Mouse (Mus musculus) kidney, postnatal 0 days (tissue): ENCODE data around the gene Jph2. TPM values are rescaled to one million over a fixed set of nuclear protein-coding genes. Genes with fewer than 3 reads are reported as not detected.

ENCODE experiments used
- ATAC-seq: fragments of 200-750 bp; cut with Nextera tagmentation; replicated peaks from 2 replicates; pipeline ENCODE4 v1.8.0; 2017; ENCODE audit warnings: low read depth, moderate number of reproducible peaks, moderate TSS enrichment, moderate library complexity; ENCODE audit not compliant: low FRiP score
- DNase-seq: peaks from one replicate; pipeline ENCODE4 v3.0.0-alpha.2; 2016; ENCODE audit warnings: low spot score
- H3K27ac ChIP-seq: fragments of 300-500 bp; sonication (generic); 2 replicates; pipeline ENCODE4 v1.5.1; 2014; ENCODE audit warnings: mild to moderate bottlenecking
- H3K27me3 ChIP-seq: fragments of 300-500 bp; sonication (generic); 2 replicates; pipeline ENCODE4 v1.6.1; 2014; ENCODE audit warnings: low read length, mixed read lengths; ENCODE audit not compliant: insufficient read depth
- H3K36me3 ChIP-seq: fragments of 300-500 bp; sonication (generic); 2 replicates; pipeline ENCODE4 v1.6.1; 2014; ENCODE audit warnings: low read length, mixed read lengths; ENCODE audit not compliant: insufficient read depth
- H3K4me1 ChIP-seq: fragments of 300-500 bp; sonication (generic); replicated peaks from 2 replicates; pipeline ENCODE4 v1.6.1; 2014; ENCODE audit warnings: antibody characterized with exemption, low read length, mixed read lengths; ENCODE audit not compliant: insufficient read depth
- H3K4me2 ChIP-seq: fragments of 300-500 bp; sonication (generic); 2 replicates; pipeline ENCODE4 v1.6.1; 2014; ENCODE audit warnings: mild to moderate bottlenecking, low read length, moderate library complexity, mixed read lengths
- H3K4me3 ChIP-seq: fragments of 300-500 bp; sonication (generic); replicated peaks from 2 replicates; pipeline ENCODE4 v1.5.1; 2014; ENCODE audit warnings: low read depth, low read length
- H3K9ac ChIP-seq: fragments of 300-500 bp; sonication (generic); 2 replicates; pipeline ENCODE4 v1.6.1; 2014; ENCODE audit warnings: low read depth, low read length
- H3K9me3 ChIP-seq: fragments of 300-500 bp; sonication (generic); replicated peaks from 2 replicates; pipeline ENCODE4 v1.6.1; 2016; ENCODE audit warnings: low read length, inconsistent platforms, mixed read lengths
- CTCF ChIP-seq: IDR thresholded peaks from 2 replicates; pipeline ENCODE4 v1.5.1; 2016; ENCODE audit warnings: antibody characterized with exemption, low read depth, mild to moderate bottlenecking, moderate library complexity
- WGBS: fragments of 180-500 bp; shearing (Covaris S2); extraction: QIAGEN DNeasy Blood & Tissue Kit; methylation state at CpG from one replicate; pipeline ENCODE4 v1.1.7; 2014; 5-methylcytosine and 5-hydroxymethylcytosine counted together
- polyA plus RNA-seq: library from polyadenylated mRNA; unstranded; fragments of >200 nt; fragmentation: Nextera tagmentation; extraction: Ambion mirVana; gene quantifications from 2 replicates; pipeline ENCODE4 v1.2.1, GENCODE M21; 2015

Jph2 gene
- polyA plus RNA-seq, 1 experiment from 2014 or later = 3.5 TPM

GRCm38 (mm10) chr2:163288881-163289379 is 108.9 kb downstream of the Jph2 start:
- DNase-seq (peak; percentile 84), ATAC-seq (peak; percentile 68; the same call in 1 of the 2 replicates)
- under 1% methylated on average over 21 of the region's 21 CpGs for WGBS
- peaks cover 8% of the 10 kb centered on the region; the same call in 1 of the 2 replicates for H3K4me1 ChIP-seq
- H3K27ac ChIP-seq = no peak overlapping the region
- H3K9ac ChIP-seq = no peak overlapping the region
- no peak overlapping the region for H3K4me3 ChIP-seq
- H3K27me3 ChIP-seq = peaks cover 39% of the 10 kb centered on the region
- H3K4me2 ChIP-seq = peak overlapping the region; percentile 39
- no peak for TF ChIP-seq CTCF
- H3K9me3 ChIP-seq = no peaks in the 10 kb centered on the region
- no peaks in the 10 kb centered on the region for H3K36me3 ChIP-seq

Other genes with a start within 250 kb of the Jph2 start
- gene Tox2, start 194.9 kb downstream of the Jph2 start, polyA plus RNA-seq = 0.61 and 1.1 TPM in 2 replicates
- 74.9 and 78.2 TPM in 2 replicates for gene Oser1, start 26.7 kb upstream of the Jph2 start, polyA plus RNA-seq
- gene Gdap1l1, start 40.5 kb upstream of the Jph2 start, polyA plus RNA-seq = 0.64 and 0.74 TPM in 2 replicates
- 10.3 and 10.4 TPM in 2 replicates for gene Fitm2, start 74.6 kb upstream of the Jph2 start, polyA plus RNA-seq
- 27.4 and 29.8 TPM in 2 replicates for gene R3hdml, start 94.3 kb upstream of the Jph2 start, polyA plus RNA-seq
- gene Hnf4a, start 108.8 kb upstream of the Jph2 start, polyA plus RNA-seq = 21.6 and 24.3 TPM in 2 replicates
- 18.1 and 19.7 TPM in 2 replicates for gene Ttpal, start 204.3 kb upstream of the Jph2 start, polyA plus RNA-seq
- gene Serinc3, start 247.1 kb upstream of the Jph2 start, polyA plus RNA-seq = 66.6 and 72.5 TPM in 2 replicates